Mouse (Mus musculus) subcutaneous adipose tissue, adult 2 months (tissue): ENCODE measurements around the gene E2f6. TPM values are rescaled to one million over a fixed set of nuclear protein-coding genes. Genes with fewer than 3 reads are reported as not detected.

ENCODE experiments used
- polyA plus RNA-seq: library from polyadenylated mRNA; depleted of rRNA; stranded (reverse); fragments of >200 nt; gene quantifications from 2 replicates; pipeline ENCODE4 v1.2.3, GENCODE M21; 2012; ENCODE audit warnings: low replicate concordance; rRNA removed

E2f6 gene
- 21.6 and 26.9 TPM in 2 replicates for polyA plus RNA-seq

DNA sequence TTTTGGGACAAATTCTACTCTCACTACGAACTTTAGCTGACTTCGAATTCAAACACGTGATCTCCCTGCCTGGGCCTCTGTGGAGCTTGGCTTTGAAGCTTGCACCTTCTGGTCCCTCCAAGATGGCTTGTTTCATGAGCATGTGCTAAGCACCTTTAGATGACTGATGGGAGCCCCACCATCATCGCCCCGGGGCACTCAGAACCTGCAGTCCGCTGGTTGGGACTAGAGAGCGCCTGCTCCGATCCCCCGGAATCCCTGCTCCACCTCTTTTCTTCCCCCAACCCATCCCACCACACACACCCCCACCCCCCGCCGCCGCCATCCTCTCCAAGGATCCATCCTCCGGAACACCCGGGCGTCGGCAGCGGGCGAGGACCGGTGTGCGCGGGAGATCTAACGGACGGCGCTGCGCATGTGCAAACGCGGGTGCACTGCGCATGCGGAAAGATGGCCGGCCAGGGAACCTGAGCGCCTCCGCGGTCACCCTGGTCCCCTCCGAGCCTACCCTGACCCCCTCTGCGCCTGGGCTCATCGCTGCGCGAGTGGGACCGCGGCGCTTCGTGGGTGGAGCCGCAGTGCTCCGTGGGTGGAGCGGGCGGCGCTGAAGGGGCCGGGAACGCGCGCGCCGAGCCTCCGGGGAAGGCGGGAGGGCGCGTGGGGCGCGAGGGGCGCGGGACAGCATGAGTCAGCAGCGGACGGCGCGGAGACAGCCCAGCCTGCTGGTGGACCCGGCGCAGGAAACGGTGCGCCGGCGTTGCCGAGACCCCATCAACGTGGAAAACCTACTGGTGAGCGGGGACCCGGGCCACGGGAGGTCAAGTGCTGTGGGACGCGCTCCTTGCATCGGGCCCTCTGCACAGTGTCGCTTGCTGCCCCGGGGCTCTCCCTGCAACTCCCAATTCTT, at the start of gene E2f6:
Gene E2f6 (plus strand): TSS at position 439 of the 907 bp plus-strand sequence.

DNA sequence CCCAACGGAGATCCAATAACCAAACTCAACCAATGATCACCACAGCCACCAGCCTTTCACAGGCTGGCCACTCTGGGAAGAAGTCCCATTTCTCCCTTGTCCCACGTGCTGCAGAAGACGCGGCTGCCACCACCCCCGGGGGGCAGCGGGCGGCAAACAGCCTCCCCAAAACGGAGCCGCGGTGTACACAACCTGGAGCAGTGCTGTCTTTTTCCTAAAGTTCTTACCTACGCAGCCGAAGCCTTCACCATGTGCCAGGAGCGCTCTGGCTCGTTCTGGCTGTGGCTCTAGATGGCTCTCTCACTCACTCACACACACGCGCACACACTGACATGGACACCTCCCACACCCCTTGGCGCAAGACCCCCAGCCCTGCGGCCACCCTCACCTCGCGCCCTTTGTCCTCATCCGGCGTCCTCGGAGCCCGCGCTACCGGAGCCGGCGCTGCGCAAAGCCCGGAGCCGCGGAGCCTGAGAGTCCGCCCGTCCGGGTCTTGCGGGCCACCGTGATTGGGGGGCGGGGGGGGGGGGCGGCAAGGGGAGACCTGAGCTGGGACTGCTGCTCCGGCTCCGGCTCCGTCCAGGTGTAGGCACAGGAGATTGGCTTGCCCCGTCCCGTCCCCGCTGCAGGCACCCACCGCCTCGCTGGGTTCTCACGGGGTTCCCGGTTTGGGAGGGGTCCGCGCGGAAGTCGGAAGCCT, 10.4 kb upstream of the E2f6 start, which contains the start of gene Greb1:
Gene Greb1 (minus strand): TSS at position 628 of the 700 bp plus-strand sequence.

Other genes with a start within 250 kb of the E2f6 start
- 76.3 and 147 TPM in 2 replicates for gene Lpin1, start 200.0 kb upstream of the E2f6 start, polyA plus RNA-seq
- gene Ntsr2, start 157.6 kb upstream of the E2f6 start, polyA plus RNA-seq = 7.5 and 34.7 TPM in 2 replicates
- gene Greb1, start 10.1 kb upstream of the E2f6 start, polyA plus RNA-seq = 0.57 and 26.9 TPM in 2 replicates
- 10.1 and 12.9 TPM in 2 replicates for gene Rock2, start 83.9 kb downstream of the E2f6 start, polyA plus RNA-seq
- 62.9 and 93.3 TPM in 2 replicates for gene Pqlc3, start 189.4 kb downstream of the E2f6 start, polyA plus RNA-seq
- 0.42 and 0.51 TPM in 2 replicates for gene 2410004P03Rik, start 200.8 kb downstream of the E2f6 start, polyA plus RNA-seq